ENCODE assay signal across 21 mouse cellular contexts in the genomic region with DNA sequence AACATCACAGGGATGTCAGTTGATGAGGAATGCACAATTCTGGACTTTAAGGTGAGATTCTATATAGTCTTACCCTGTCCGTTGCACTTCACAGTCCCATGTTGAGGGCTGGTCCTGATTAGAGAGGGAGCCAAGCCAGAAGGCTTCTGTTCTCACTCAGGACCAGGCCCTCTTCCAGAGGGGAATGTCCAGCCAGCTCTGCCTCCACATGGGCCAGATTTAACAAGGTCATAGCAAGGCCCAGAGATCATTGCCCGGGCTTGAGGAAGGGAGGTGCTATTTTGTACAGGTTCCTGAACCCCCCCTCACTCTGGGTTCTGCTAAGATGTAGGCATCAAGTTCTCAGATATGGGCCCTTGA. TPM values are rescaled to one million over a fixed set of nuclear protein-coding genes. Genes with fewer than 3 reads are reported as not detected.
A peak's percentile ranks its signal among the peaks of the same experiment; 100 is the strongest.
DNase-seq lines count a peak whose midpoint lies in the region; ATAC-seq and TF ChIP-seq lines count a peak whose summit lies in the region.
"Had no signal": no experiment of that assay in that cellular context is flagged by ENCODE, and none has a peak within 500 bp of the region (broad histone marks: within the 10 kb centered on the region; RNA-seq: fewer than 3 reads in every experiment).

No protein-coding gene starts in this region.

- H3K36me3 ChIP-seq in heart, embryonic 16.5 days (ENCODE audit: control insufficient read depth, insufficient read depth), result no peaks in the 10 kb centered on the region
- H3K36me3 ChIP-seq in myocyte (ENCODE audit: control insufficient read depth, insufficient read depth), result no peaks in the 10 kb centered on the region
- H3K36me3 ChIP-seq: embryonic facial prominence, embryonic 13.5 days; hindbrain, embryonic 12.5 days; limb, embryonic 13.5 days; lung, embryonic 15.5 days; midbrain, embryonic 10.5 days; neural tube, embryonic 13.5 days had no signal

- intact Hi-C loops in gastrocnemius, postnatal 14 days (cut with DNase I; ENCODE audit: low total_unique reads), result no loop called here
- intact Hi-C loops in gastrocnemius, postnatal 36 days (cut with DNase I), result no loop called here

- no peaks in the 10 kb centered on the region for H3K79me2 ChIP-seq in myocyte (ENCODE audit: control insufficient read depth, insufficient read depth)

- TF ChIP-seq POLR2A in embryonic fibroblast, embryonic 13.5 days (IDR thresholded peaks at IDR 0.05; ENCODE audit: low read depth, low read length), result no peak
- no peak for TF ChIP-seq POLR2A in myocyte (IDR thresholded peaks at IDR 0.05; ENCODE audit: insufficient read length, low read depth)

- ATAC-seq in heart, embryonic 16.5 days (replicated peaks; ENCODE audit: extremely low read depth, insufficient read depth, low FRiP score), result no peak

- no peaks in the 10 kb centered on the region for H3K27me3 ChIP-seq in heart, embryonic 16.5 days (ENCODE audit: control insufficient read depth, insufficient read depth, low read length)
- no peaks in the 10 kb centered on the region for H3K27me3 ChIP-seq in myocyte (ENCODE audit: control insufficient read depth, insufficient read depth, insufficient read length)
- H3K27me3 ChIP-seq: embryonic facial prominence, embryonic 13.5 days; hindbrain, embryonic 12.5 days; lung, embryonic 15.5 days; neural tube, embryonic 13.5 days had no signal

- TF ChIP-seq CTCF in embryonic fibroblast, embryonic 13.5 days (IDR thresholded peaks at IDR 0.05; ENCODE audit: borderline replicate concordance, insufficient read depth, low read length), result no peak

- WGBS in heart, embryonic 16.5 days, result 51% methylated on average over 2 of the region's 2 CpGs

- H3ac ChIP-seq in myocyte (ENCODE audit: control insufficient read depth, insufficient read length), result no peak overlapping the region

- no peak overlapping the region for H3K9ac ChIP-seq in heart, embryonic 16.5 days (ENCODE audit: low read length)
- H3K9ac ChIP-seq: embryonic facial prominence, embryonic 13.5 days; hindbrain, embryonic 12.5 days; limb, embryonic 13.5 days; liver, embryonic 14.5 days; lung, embryonic 15.5 days; neural tube, embryonic 13.5 days had no signal

- no peak overlapping the region for H3K4me3 ChIP-seq in embryonic fibroblast, embryonic 13.5 days (ENCODE audit: insufficient read depth, low read length)
- H3K4me3 ChIP-seq in heart, embryonic 16.5 days (ENCODE audit: low read length), result no peak overlapping the region
- H3K4me3 ChIP-seq in myocyte, result no peak overlapping the region
- H3K4me3 ChIP-seq: embryonic facial prominence, embryonic 13.5 days; hindbrain, embryonic 12.5 days; limb, embryonic 13.5 days; lung, embryonic 15.5 days; midbrain, embryonic 10.5 days; neural tube, embryonic 13.5 days had no signal

- H3K4me2 ChIP-seq in heart, embryonic 16.5 days (ENCODE audit: low read depth, low read length), result no peak overlapping the region
- peak overlapping the region; percentile 15 for H3K4me2 ChIP-seq in myocyte (ENCODE audit: low read depth)
- H3K4me2 ChIP-seq: embryonic facial prominence, embryonic 13.5 days; hindbrain, embryonic 12.5 days; limb, embryonic 13.5 days; lung, embryonic 15.5 days; neural tube, embryonic 13.5 days had no signal

- no peaks in the 10 kb centered on the region for H3K9me3 ChIP-seq in heart, embryonic 16.5 days (replicated peaks; ENCODE audit: control insufficient read depth, low read length)
- H3K9me3 ChIP-seq: embryonic facial prominence, embryonic 13.5 days; hindbrain, embryonic 12.5 days; limb, embryonic 13.5 days; lung, embryonic 15.5 days; midbrain, embryonic 10.5 days; neural tube, embryonic 13.5 days had no signal

- DNase-seq in gastrocnemius, postnatal 14 days, result peak; percentile 22
- no peak for DNase-seq in gastrocnemius, postnatal 36 days
- no peak for DNase-seq in lung, postnatal 36 days
- no peak for DNase-seq in ovary, adult 18-20 months (ENCODE audit: low spot score)
- DNase-seq: adrenal gland, adult 8-10 months; cerebellum, adult 11 months; cerebellum, postnatal 10 days; kidney, adult 18-20 months; thymus, adult 2 months had no signal

- peak overlapping the region; percentile 7; the same call in 1 of the 2 replicates for H3K27ac ChIP-seq in embryonic fibroblast, embryonic 13.5 days (ENCODE audit: insufficient read depth, low read length)
- H3K27ac ChIP-seq in heart, embryonic 16.5 days (ENCODE audit: low read length), result peak overlapping the region; percentile 5; the same call in 1 of the 2 replicates
- H3K27ac ChIP-seq: embryonic facial prominence, embryonic 13.5 days; hindbrain, embryonic 12.5 days; kidney, postnatal 0 days; limb, embryonic 13.5 days; liver, embryonic 14.5 days; lung, embryonic 15.5 days; macrophage; midbrain, embryonic 10.5 days; neural tube, embryonic 13.5 days had no signal

- peaks cover 49% of the 10 kb centered on the region for H3K4me1 ChIP-seq in embryonic fibroblast, embryonic 13.5 days (ENCODE audit: control insufficient read depth, insufficient read depth, low read length)
- peaks cover 68% of the 10 kb centered on the region for H3K4me1 ChIP-seq in heart, embryonic 16.5 days (ENCODE audit: control insufficient read depth, insufficient read depth, low read length)

TF ChIP-seq in myocyte, 11 proteins besides CTCF, POLR2A, EP300 and RAD21:
- no peak for TF ChIP-seq MYOG (IDR thresholded peaks at IDR 0.05; ENCODE audit: control insufficient read depth in 1 of 3, insufficient read depth in 1 of 3, insufficient read length in 2 of 3, low read depth in 2 of 3)
- no peak for TF ChIP-seq TCF3 (IDR thresholded peaks at IDR 0.05; ENCODE audit: insufficient read length, low read depth)
- TF ChIP-seq USF1 (IDR thresholded peaks at IDR 0.05; ENCODE audit: low read depth), result no peak
- no peak for TF ChIP-seq REST (IDR thresholded peaks at IDR 0.05; ENCODE audit: insufficient read depth, insufficient read length)

RNA-seq across cellular contexts. Expression of a gene that starts 55.3 kb away (rescaled TPM):
- total RNA-seq in gastrocnemius, postnatal 14 days (2021), result 10 to 100 TPM in 1 of 2 experiments, 1 to 10 TPM in 1; 5.8 to 11.5 TPM
- total RNA-seq in gastrocnemius, postnatal 36 days (2021), result 1 to 10 TPM; 6.5 to 9.5 TPM
- polyA plus RNA-seq in embryonic fibroblast, embryonic 13.5 days (2011; ENCODE audit: insufficient read length, low read depth, missing spikeins), result 12.0 and 19.0 TPM in 2 replicates
- 49.7 and 54.6 TPM in 2 replicates for polyA plus RNA-seq in heart, embryonic 16.5 days (2015; fragmentation: Nextera tagmentation; extraction: Ambion mirVana)
- polyA plus RNA-seq in myocyte (2012; fragmentation: generic; extraction: Trizol), result 4.0 TPM
